Mouse (Mus musculus): ENCODE measurements around the gene Nucb1.

DNA sequence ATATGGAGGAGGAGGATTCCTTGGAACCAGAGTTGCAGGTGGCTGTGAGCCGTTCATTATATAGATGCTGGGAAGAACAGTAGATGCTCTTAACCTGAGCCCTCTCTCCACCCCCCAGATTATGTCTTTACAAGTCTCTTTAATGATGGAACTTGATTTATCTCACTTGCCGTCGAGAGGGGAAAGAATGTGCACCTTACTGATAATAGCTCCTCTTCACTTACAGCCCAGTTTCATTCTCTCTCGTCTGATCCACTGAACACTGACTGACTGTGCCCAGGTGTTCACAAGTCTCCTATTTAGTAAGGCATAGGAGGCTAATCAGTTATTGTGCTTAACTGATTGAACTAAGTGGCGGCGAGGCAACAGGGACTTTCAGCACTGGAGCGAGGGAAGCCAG, 20.6 kb downstream of the Nucb1 start:
- TF ChIP-seq CTCF (IDR thresholded peaks at IDR 0.05; ENCODE audit: low read depth) (no peak), EP300 (optimal IDR thresholded peaks at IDR 0.05) (no peak)

Data from stomach, postnatal 0 days (tissue).